In the genomic region with DNA sequence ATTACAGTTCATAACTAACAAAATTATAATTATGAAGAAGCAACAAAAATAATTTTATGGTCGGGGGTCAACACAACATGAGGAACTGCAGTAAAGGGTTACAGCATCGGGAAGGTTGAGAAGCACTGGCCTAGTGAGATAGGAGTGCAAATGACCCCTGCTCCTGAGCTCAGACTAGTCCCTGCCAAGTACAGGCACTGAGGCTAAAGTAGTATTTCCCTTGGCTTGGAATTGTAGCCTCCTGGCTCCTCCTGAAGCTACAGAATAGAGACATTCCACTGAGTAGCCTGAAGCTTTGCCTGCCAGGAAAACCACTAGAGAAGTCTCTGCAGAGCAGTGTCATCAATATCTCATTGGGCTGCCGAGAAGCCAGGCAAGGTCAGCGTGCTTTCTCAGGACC, we compare ENCODE assay signal across 24 mouse cellular contexts. TPM values are rescaled to one million over a fixed set of nuclear protein-coding genes. Genes with fewer than 3 reads are reported as not detected.
DNase-seq lines count a peak whose midpoint lies in the region; ATAC-seq and TF ChIP-seq lines count a peak whose summit lies in the region.
"Had no signal": no experiment of that assay in that cellular context is flagged by ENCODE, and none has a peak within 500 bp of the region (broad histone marks: within the 10 kb centered on the region; RNA-seq: fewer than 3 reads in every experiment).

No protein-coding gene starts in this region.

- no peaks in the 10 kb centered on the region for H3K27me3 ChIP-seq in lung, embryonic 14.5 days (ENCODE audit: insufficient read depth, low read length)
- no peaks in the 10 kb centered on the region for H3K27me3 ChIP-seq in lung, postnatal 0 days (replicated peaks; ENCODE audit: insufficient read depth, low read length)
- H3K27me3 ChIP-seq in limb, embryonic 13.5 days: no peaks in the 10 kb centered on the region
- H3K27me3 ChIP-seq: CH12.LX; forebrain, embryonic 15.5 days; hindbrain, embryonic 15.5 days; intestine, embryonic 15.5 days; stomach, embryonic 15.5 days had no signal

- ATAC-seq in lung, embryonic 14.5 days (ENCODE audit: insufficient read depth): no peak
- no peak for ATAC-seq in lung, postnatal 0 days
- no peak for ATAC-seq in limb, embryonic 13.5 days (ENCODE audit: low FRiP score, low read depth)
- no peak for ATAC-seq in monocyte, adult 5-6 weeks (replicated peaks; ENCODE audit: insufficient number of reproducible peaks, low FRiP score, low TSS enrichment, poor library complexity, severe bottlenecking)
- no peak for ATAC-seq in erythroid progenitor cell, adult 5-6 weeks (replicated peaks; ENCODE audit: low FRiP score, poor library complexity, severe bottlenecking)
- ATAC-seq: forebrain, embryonic 15.5 days; intestine, embryonic 15.5 days had no signal

- WGBS in lung, embryonic 14.5 days: 59% methylated on average over 4 of the region's 4 CpGs
- 60% methylated on average over 4 of the region's 4 CpGs for WGBS in lung, postnatal 0 days
- 70% methylated on average over 4 of the region's 4 CpGs for WGBS in limb, embryonic 13.5 days

- no peak overlapping the region for H3K4me3 ChIP-seq in lung, embryonic 14.5 days (ENCODE audit: low read depth, low read length)
- H3K4me3 ChIP-seq in lung, postnatal 0 days (ENCODE audit: low read depth, low read length): no peak overlapping the region
- H3K4me3 ChIP-seq in limb, embryonic 13.5 days: no peak overlapping the region
- H3K4me3 ChIP-seq: erythroblast, embryonic 14.5 days; forebrain, embryonic 15.5 days; heart, adult 2 months; hindbrain, embryonic 15.5 days; intestine, embryonic 15.5 days; stomach, embryonic 15.5 days had no signal

- no peak overlapping the region for H3K27ac ChIP-seq in lung, embryonic 14.5 days (ENCODE audit: low read depth)
- H3K27ac ChIP-seq in lung, postnatal 0 days (ENCODE audit: low read length): no peak overlapping the region
- peak overlapping the region; percentile 35; the same call in 1 of the 2 replicates for H3K27ac ChIP-seq in limb, embryonic 13.5 days
- H3K27ac ChIP-seq: forebrain, embryonic 15.5 days; heart, adult 2 months; hindbrain, embryonic 15.5 days; intestine, embryonic 15.5 days; stomach, embryonic 15.5 days had no signal

- no peaks in the 10 kb centered on the region for H3K9me3 ChIP-seq in lung, embryonic 14.5 days (ENCODE audit: low read depth, low read length)
- H3K9me3 ChIP-seq in lung, postnatal 0 days (ENCODE audit: low read length): no peaks in the 10 kb centered on the region
- H3K9me3 ChIP-seq in limb, embryonic 13.5 days: no peaks in the 10 kb centered on the region
- H3K9me3 ChIP-seq: forebrain, embryonic 15.5 days; hindbrain, embryonic 15.5 days; intestine, embryonic 15.5 days; stomach, embryonic 15.5 days had no signal

- H3K9ac ChIP-seq in lung, embryonic 14.5 days: no peak overlapping the region
- no peak overlapping the region for H3K9ac ChIP-seq in lung, postnatal 0 days (replicated peaks; ENCODE audit: low read depth)
- H3K9ac ChIP-seq in limb, embryonic 13.5 days: no peak overlapping the region
- H3K9ac ChIP-seq: forebrain, embryonic 15.5 days; hindbrain, embryonic 15.5 days; intestine, embryonic 15.5 days; stomach, embryonic 15.5 days had no signal

- H3K4me1 ChIP-seq in lung, embryonic 14.5 days (ENCODE audit: insufficient read depth): no peaks in the 10 kb centered on the region
- H3K4me1 ChIP-seq in lung, postnatal 0 days (ENCODE audit: insufficient read depth, low read depth, low read length): no peaks in the 10 kb centered on the region
- H3K4me1 ChIP-seq in limb, embryonic 13.5 days: peaks cover 24% of the 10 kb centered on the region
- H3K4me1 ChIP-seq: forebrain, embryonic 15.5 days; hindbrain, embryonic 15.5 days; intestine, embryonic 15.5 days; stomach, embryonic 15.5 days had no signal

- H3K36me3 ChIP-seq in lung, embryonic 14.5 days (ENCODE audit: insufficient read depth): no peaks in the 10 kb centered on the region
- H3K36me3 ChIP-seq in lung, postnatal 0 days (ENCODE audit: insufficient read depth, low read length): no peaks in the 10 kb centered on the region
- H3K36me3 ChIP-seq in limb, embryonic 13.5 days: no peaks in the 10 kb centered on the region
- H3K36me3 ChIP-seq: forebrain, embryonic 15.5 days; hindbrain, embryonic 15.5 days; intestine, embryonic 15.5 days; stomach, embryonic 15.5 days had no signal

- TF ChIP-seq CTCF in lung, embryonic 14.5 days (IDR thresholded peaks at IDR 0.05; ENCODE audit: low read depth): no peak
- no peak for TF ChIP-seq CTCF in lung, postnatal 0 days (IDR thresholded peaks at IDR 0.05)

- peak; percentile 7 for DNase-seq in adrenal gland, postnatal 14 days
- no peak for DNase-seq in adrenal gland, adult 2 months
- DNase-seq in lung, embryonic 14.5 days: peak; percentile 9
- no peak for DNase-seq in lung, postnatal 0 days (ENCODE audit: low spot score)
- peak; percentile 26 for DNase-seq in kidney, postnatal 10 days
- DNase-seq: cerebellum, adult 2 months; heart, adult 2 months; heart, postnatal 36 days; layer of hippocampus, postnatal 36 days; lung, adult 2 months; lung, postnatal 4 days; right cerebral cortex, postnatal 25 days; thymus, postnatal 14 days had no signal

- no peak overlapping the region for H3K4me2 ChIP-seq in lung, embryonic 14.5 days
- H3K4me2 ChIP-seq in lung, postnatal 0 days (replicated peaks; ENCODE audit: low read depth, low read length): no peak overlapping the region
- no peak overlapping the region for H3K4me2 ChIP-seq in limb, embryonic 13.5 days (replicated peaks)
- H3K4me2 ChIP-seq: forebrain, embryonic 15.5 days; hindbrain, embryonic 15.5 days; intestine, embryonic 15.5 days; liver, embryonic 11.5 days; stomach, embryonic 15.5 days had no signal

- TF ChIP-seq EP300 in lung, postnatal 0 days (IDR thresholded peaks at IDR 0.05): no peak

RNA-seq across cellular contexts. Expression of a gene that starts 53.7 kb away (rescaled TPM):
- not detected in 2 replicates for total RNA-seq in adrenal gland, postnatal 14 days (2021)
- total RNA-seq in adrenal gland, adult 2 months (2021): not detected
- polyA plus RNA-seq in adrenal gland, adult 2 months (2012; rRNA removed): not detected in 2 replicates
- 0.33 and 0.42 TPM in 2 replicates for polyA plus RNA-seq in lung, embryonic 14.5 days (2014; fragmentation: Nextera tagmentation; extraction: Ambion mirVana)
- polyA plus RNA-seq in lung, postnatal 0 days (2015; fragmentation: Nextera tagmentation; extraction: Ambion mirVana): 0.35 and 0.62 TPM in 2 replicates
- polyA plus RNA-seq in limb, embryonic 13.5 days (2015; fragmentation: Nextera tagmentation; extraction: Ambion mirVana): 0.18 TPM in 1 of 2 replicates, not detected in the other
- total RNA-seq in monocyte, adult 5-6 weeks (2017): not detected in 3 replicates
- total RNA-seq in erythroid progenitor cell, adult 5-6 weeks (2015; ENCODE audit: low replicate concordance): not detected in 2 replicates
- not detected in 2 replicates for total RNA-seq in erythroid progenitor cell, adult 5-6 weeks (2017; ENCODE audit: low replicate concordance)
- total RNA-seq: CH12.LX, MEL had no signal
- polyA plus RNA-seq: erythroblast, embryonic 14.5 days; intestine, embryonic 15.5 days; liver, embryonic 11.5 days had no signal

Comparison
In these comparisons a context has a peak if more than half of its experiments do, and no peak if none do; other contexts are left out.
1. DNase-seq: peak in adrenal gland, postnatal 14 days (single experiment), lung, embryonic 14.5 days (single experiment) and kidney, postnatal 10 days (single experiment); none in adrenal gland, adult 2 months (single experiment) and lung, postnatal 0 days (single experiment).